Mouse (Mus musculus): Measurements from ENCODE around the gene Gcnt2.
"Not testable (repeated sequence)": the region's sequence is repeated elsewhere in the genome, so short reads cannot be mapped to it uniquely, and the experiment has no call there.

Gcnt2 gene

DNA sequence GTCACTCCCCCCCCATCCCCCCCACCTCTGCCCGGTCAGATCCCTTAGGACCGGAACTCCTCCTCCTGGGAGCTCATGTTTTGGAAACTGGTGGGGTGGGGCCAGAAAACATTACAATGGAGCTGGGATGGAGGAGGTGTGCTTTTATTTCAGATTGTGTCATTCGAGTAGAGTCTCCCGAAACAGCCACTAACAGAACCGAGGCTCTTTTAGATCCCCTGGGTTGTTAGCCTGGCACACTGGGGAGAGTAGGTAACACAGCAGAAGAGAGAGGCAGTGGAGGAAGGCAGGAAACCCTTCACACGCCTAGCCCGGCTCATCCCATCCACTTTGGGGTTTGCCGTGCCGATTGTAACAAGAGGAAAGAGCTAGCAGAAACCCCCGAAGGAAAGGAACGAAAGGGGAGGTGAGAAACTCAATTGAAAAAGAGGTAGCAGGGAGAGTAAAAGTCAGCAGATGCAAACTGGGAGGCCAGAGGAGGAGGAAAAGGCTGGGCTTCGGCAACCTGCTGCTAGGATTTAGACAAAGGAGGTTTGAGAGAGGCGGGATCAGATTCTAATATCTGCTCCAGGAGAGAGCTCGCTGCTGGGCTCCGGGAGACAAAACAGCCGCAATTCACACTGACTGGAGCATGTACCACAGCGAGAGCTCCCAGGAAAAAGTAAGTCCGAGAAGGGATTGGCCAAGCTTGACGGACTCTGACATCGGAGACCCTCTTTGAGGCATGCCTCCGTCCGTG, 27.3 kb downstream of the Gcnt2 start:
- DNase-seq (ENCODE audit: low read depth, low spot score): no peak
- Histone ChIP-seq H3K27me3 (ENCODE audit: control insufficient read depth, insufficient read depth, low read length, poor library complexity, severe bottlenecking) (no peaks in the 10 kb centered on the region; the same call in 1 of the 2 replicates), H3K36me3 (ENCODE audit: control insufficient read depth, insufficient read depth, low read length, poor library complexity, severe bottlenecking) (no peaks in the 10 kb centered on the region)

DNA sequence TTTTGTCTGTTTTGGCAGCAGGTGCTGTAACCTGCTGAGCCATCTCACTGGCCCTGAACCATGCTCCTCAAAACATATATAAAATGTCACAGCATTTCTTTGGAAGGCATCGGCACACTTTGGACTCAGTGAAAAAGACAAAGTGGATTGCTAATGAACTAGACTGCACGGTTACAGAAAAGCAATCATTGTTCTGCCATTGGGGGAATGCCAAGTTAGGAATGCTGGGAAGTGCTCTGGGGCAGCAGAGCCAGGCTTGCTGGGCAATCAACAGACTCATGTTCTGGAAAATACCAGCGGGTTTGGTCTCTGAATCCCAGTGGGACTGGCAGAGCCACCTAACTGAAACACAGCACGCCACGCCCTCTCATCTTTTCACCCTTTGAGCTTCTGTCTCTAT, 31.0 kb downstream of the Gcnt2 start:
- H3K36me3 ChIP-seq (ENCODE audit: control insufficient read depth, insufficient read depth, low read length, poor library complexity, severe bottlenecking): no peaks in the 10 kb centered on the region
- no peaks in the 10 kb centered on the region; the same call in 1 of the 2 replicates for H3K27me3 ChIP-seq (ENCODE audit: control insufficient read depth, insufficient read depth, low read length, poor library complexity, severe bottlenecking)
- DNase-seq (ENCODE audit: low read depth, low spot score): no peak

DNA sequence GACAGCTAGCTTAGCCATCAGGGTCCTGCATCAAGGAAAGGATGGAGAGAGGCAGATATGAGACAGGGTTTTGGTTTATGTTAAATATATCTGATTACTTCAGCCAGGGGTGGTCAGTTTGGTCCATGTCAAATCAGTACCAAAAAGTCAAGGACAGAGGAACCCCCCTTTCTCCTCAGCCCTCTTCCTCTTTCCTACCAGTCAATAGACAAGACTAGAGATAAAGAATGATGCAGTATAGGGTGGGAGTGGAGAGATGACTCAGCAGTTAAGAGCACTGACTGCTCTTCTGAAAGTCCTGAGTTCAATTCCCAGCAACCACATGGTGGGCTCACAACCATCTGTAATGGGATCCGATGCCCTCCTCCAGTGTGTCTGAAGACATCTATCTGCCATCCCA, 31.8 kb downstream of the Gcnt2 start:
- not testable (repeated sequence) for H3K27me3 ChIP-seq (ENCODE audit: control insufficient read depth, insufficient read depth, low read length, poor library complexity, severe bottlenecking)

DNA sequence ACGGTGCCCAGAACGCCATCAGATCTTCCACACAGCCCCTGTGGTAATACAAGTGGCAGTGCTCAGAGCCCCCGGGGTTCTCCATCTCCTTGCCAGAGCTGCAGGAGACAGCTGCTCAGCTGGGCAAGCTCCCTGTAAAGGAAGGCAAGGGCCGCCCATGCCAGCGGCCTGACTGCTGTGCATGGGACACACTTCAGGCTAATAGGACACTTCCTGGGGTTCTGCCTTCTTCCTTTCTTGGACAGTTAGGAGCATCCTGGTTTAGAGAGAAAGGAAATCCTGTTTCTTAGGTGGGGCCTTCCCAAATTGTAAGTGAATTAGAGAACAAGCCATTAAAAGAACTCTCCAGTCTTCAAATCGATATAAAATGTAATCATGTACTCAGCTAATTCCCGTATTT, 32.5 kb downstream of the Gcnt2 start:
- no peaks in the 10 kb centered on the region for H3K36me3 ChIP-seq (ENCODE audit: control insufficient read depth, insufficient read depth, low read length, poor library complexity, severe bottlenecking)
- H3K27me3 ChIP-seq (ENCODE audit: control insufficient read depth, insufficient read depth, low read length, poor library complexity, severe bottlenecking): no peaks in the 10 kb centered on the region; the same call in 1 of the 2 replicates
- no peak for DNase-seq (ENCODE audit: low read depth, low spot score)

More for the DNA sequence above, 31.8 kb downstream of the Gcnt2 start:
- DNase-seq (ENCODE audit: low read depth, low spot score); H3K36me3 ChIP-seq (ENCODE audit: control insufficient read depth, insufficient read depth, low read length, poor library complexity, severe bottlenecking): not testable (repeated sequence)

DNA sequence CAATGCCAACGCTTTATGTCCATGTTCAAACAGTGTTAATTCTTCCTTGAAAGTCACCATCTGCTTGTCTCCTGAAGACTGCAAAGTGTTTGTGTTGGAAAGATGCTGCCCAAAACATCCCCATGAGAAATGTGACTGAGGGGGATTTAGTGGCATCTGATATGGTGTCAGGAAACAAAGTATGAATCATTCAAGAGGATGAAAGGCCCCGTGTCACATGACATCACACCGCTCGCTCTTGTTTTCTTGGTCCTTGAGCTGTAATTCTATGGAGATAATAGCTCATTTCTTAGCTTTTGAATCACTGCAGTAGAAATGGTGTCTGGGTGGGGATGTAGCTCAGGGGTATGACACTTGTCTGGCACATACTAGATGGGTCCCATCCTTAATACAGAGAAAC, 33.0 kb downstream of the Gcnt2 start:
- no peaks in the 10 kb centered on the region for H3K36me3 ChIP-seq (ENCODE audit: control insufficient read depth, insufficient read depth, low read length, poor library complexity, severe bottlenecking)
- no peak for DNase-seq (ENCODE audit: low read depth, low spot score)
- H3K27me3 ChIP-seq (ENCODE audit: control insufficient read depth, insufficient read depth, low read length, poor library complexity, severe bottlenecking): no peaks in the 10 kb centered on the region; the same call in 1 of the 2 replicates

DNA sequence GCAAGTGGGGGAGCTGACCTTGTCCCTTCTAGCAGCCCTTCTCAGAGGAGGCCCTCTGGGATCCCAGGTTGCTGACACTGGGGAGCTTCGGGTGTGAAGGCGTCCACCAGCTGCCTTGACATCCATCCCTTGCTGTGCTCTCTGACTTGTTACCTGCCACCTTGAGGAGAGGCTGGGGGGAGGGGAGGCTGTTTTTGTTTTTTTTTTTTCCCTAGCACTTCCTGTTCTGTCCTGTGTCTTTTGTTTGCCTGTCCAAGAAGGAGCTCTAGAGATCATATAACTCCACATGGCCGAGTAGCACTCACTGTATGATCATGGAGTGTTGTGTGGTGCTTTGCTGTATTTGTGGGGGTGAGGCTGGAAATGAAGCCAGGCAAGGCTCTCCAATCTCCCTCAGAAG, 34.0 kb downstream of the Gcnt2 start:
- DNase-seq (ENCODE audit: low read depth, low spot score): no peak
- Histone ChIP-seq H3K36me3 (ENCODE audit: control insufficient read depth, insufficient read depth, low read length, poor library complexity, severe bottlenecking) (no peaks in the 10 kb centered on the region), H3K27me3 (ENCODE audit: control insufficient read depth, insufficient read depth, low read length, poor library complexity, severe bottlenecking) (no peaks in the 10 kb centered on the region)

DNA sequence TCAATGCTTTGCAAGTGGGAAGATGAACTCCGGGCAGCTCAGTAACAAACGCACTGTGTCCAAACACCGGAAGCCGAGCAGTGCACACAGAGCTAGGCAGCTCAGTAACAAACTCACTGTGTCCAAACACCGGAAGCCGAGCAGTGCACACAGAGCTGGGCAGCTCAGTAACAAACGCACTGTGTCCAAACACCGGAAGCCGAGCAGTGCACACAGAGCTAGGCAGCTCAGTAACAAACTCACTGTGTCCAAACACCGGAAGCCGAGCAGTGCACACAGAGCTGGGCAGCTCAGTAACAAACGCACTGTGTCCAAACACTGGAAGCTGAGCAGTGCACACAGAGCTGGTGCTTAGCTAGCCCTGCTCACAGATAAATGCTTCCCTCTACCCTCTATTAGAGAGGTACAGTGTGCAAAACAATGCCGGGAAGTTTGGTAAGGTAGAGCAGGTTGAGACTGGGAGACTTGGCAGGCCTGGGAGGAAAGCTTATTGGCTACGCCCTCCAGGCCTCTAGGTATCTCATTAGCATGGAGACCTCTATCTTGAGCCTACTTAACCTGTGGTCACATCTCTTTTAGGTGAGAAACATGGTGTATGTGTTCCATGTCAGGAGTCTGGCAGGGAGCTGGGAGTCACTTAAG, 38.6 kb downstream of the Gcnt2 start:
- DNase-seq (ENCODE audit: low read depth, low spot score); H3K36me3 ChIP-seq (ENCODE audit: control insufficient read depth, insufficient read depth, low read length, poor library complexity, severe bottlenecking); H3K27me3 ChIP-seq (ENCODE audit: control insufficient read depth, insufficient read depth, low read length, poor library complexity, severe bottlenecking): not testable (repeated sequence)

DNA sequence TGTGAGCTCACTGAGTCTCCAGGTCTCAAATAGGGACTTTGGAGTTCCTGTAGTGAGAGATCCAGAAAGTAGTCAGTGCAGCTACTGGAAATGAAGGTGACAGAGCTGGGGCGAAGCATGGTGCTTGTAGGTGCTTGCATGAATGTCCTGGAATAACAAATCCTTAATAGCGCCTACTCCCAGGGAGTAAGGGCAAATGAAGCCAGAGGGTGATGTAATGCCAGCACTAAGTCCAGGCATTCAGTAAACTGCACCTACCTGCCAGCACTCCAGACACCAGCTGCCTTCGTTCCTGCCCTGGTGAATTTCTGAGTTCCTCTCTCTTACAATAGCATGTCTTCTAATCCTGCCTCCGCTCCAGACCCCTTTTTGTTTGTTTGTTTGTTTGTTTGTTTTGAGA, 39.1 kb downstream of the Gcnt2 start:
- no peak for DNase-seq (ENCODE audit: low read depth, low spot score)
- H3K27me3 ChIP-seq (ENCODE audit: control insufficient read depth, insufficient read depth, low read length, poor library complexity, severe bottlenecking): no peaks in the 10 kb centered on the region
- no peaks in the 10 kb centered on the region for H3K36me3 ChIP-seq (ENCODE audit: control insufficient read depth, insufficient read depth, low read length, poor library complexity, severe bottlenecking)

DNA sequence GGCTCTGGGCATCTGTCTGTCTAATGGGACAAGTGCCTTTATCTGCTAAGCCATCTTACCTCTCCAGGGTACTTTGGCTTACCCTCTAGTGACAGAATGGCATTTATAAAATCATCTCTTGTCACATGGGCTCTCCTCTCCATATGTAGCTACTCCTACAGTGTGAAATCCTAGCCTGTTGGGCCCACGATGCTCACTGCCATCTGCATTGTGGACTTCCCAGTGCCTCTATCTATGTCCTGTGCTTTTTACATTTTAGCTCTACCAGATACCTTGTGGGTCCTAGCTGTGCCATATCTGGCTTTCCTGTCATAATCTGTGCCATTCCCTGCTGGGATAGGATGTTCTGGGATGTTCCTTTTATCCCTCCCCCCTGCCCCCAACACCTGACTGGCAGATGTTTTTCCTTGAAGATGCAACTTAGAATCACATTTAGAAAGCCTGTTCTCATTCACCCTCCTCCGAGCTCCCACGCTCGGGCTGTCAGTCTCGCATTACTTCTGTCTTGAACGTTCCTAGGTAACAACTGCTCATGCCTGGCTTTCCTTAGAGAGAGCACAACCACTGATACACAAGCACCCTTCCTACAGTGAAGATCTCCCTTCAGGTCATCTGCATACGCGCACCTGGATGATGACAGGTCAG, 39.9 kb downstream of the Gcnt2 start:
- no peak for DNase-seq (ENCODE audit: low read depth, low spot score)
- no peaks in the 10 kb centered on the region for H3K36me3 ChIP-seq (ENCODE audit: control insufficient read depth, insufficient read depth, low read length, poor library complexity, severe bottlenecking)
- no peaks in the 10 kb centered on the region for H3K27me3 ChIP-seq (ENCODE audit: control insufficient read depth, insufficient read depth, low read length, poor library complexity, severe bottlenecking)

DNA sequence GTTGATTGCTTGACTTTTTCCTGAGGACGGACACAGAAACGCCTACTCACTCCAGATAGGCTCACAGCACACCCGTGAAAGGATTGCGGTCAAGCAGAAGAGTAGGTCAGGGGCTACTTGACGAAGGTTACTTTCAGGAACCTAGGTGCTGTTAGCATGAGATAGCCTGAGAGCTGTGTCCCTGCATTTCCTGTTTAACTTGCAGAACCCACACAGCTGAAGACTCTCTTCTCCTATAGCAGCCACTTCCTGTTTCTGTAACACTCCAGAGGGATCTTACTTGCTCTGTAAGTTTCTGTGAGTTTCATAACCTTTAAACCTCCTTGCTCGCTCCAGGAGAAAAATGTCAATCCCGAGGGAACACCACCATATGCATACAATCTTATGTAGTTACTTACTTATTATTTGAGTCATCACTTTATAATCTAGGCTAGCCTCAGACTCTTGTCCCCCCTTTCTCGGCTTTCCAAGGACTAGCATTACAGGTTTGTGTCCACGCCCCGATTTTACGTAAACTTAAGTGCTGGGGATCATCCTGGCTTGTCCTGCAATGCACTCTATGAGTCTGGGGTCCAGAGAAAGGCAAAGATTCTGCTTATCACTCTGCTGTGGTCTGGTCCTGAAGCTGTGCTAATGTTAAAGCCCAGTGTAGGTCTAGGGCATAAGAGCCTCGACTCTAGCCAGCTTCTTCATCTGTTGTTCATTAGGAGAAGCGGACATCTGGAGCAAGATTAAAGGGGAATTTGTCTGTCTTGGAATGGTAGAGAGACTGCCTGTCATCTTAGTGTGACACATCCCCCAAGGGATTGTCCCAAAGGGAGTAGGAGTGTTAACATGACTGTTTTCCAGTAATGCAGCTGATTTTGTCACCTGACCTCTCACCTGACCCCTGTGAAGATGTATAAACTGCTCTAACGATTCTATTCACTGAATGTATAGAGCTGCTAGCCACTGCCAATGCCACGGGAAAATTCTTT, 40.7 kb downstream of the Gcnt2 start:
- no peaks in the 10 kb centered on the region for H3K27me3 ChIP-seq (ENCODE audit: control insufficient read depth, insufficient read depth, low read length, poor library complexity, severe bottlenecking)
- no peaks in the 10 kb centered on the region for H3K36me3 ChIP-seq (ENCODE audit: control insufficient read depth, insufficient read depth, low read length, poor library complexity, severe bottlenecking)
- DNase-seq (ENCODE audit: low read depth, low spot score): no peak

DNA sequence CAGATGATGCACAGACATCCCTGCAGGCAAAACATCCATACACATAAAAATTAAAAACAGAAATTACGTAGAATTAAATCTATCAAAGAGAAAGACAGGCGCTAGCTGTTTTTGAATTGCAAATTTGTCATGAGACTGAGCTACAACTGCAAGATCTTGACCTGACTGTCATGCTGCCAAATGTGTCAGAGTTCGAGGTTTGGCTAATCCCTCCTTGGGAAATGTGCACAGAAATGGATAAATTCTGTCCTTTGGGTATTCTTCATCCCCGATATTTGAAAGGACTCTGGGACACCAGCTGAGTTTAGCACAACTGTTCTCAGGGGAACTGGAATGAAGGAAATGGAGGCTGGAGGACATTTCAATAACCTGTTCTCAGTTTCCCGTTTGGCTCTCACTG, 41.7 kb downstream of the Gcnt2 start:
- no peak for DNase-seq (ENCODE audit: low read depth, low spot score)

DNA sequence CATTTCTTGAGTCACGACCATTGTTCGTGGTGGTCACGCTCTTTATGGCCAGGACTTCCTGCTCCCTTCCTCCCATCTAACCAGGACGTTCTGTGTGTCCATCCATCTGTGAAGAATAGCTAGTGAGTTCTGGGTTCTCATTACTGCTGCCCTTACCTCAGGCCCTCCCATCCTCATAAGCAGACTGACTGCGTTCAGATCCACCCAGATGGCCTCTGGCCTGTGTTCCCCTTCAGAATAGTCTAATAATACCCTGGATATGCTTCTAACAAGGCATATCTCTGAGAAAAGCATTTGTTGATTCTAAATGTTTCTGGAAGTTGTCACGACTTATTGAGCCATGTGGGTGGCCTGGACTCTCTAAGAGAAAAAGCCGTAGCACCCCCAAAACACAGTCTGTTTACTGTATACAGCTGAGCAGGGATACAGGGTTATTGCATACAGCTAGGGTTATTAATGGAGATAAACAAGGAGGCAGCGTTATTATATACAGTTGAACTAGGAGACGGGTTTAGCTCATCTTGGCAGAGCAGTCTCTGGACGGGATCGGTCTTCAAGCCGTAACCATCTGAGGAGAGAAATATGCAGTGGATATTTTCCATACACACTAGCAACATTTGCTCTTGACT, 42.4 kb downstream of the Gcnt2 start:
- no peaks in the 10 kb centered on the region for H3K27me3 ChIP-seq (ENCODE audit: control insufficient read depth, insufficient read depth, low read length, poor library complexity, severe bottlenecking)
- no peak for DNase-seq (ENCODE audit: low read depth, low spot score)

More for the DNA sequence above, 41.7 kb downstream of the Gcnt2 start:
- H3K27me3 ChIP-seq (ENCODE audit: control insufficient read depth, insufficient read depth, low read length, poor library complexity, severe bottlenecking): no peaks in the 10 kb centered on the region
- H3K36me3 ChIP-seq (ENCODE audit: control insufficient read depth, insufficient read depth, low read length, poor library complexity, severe bottlenecking): no peaks in the 10 kb centered on the region

DNA sequence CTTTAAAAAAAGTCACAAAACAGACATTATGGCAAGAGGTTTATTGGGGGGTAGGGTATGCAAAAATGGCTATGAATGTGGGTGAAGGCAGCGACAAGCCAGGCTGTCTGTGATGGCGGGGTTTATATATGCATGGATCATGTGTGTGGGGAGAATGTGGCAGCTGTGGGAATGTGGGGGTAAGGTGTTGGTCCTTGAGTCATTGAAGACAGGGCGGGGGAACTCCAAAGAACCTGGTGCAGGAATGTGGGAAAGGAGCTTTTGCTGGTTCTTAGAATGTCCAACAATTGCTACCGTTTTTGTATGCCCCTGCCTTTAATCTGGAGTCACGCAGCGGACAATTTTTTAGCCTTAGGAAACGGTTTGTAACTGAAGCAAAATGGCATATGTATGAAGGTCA, 44.5 kb downstream of the Gcnt2 start:
- Histone ChIP-seq H3K36me3 (ENCODE audit: control insufficient read depth, insufficient read depth, low read length, poor library complexity, severe bottlenecking) (no peaks in the 10 kb centered on the region), H3K27me3 (ENCODE audit: control insufficient read depth, insufficient read depth, low read length, poor library complexity, severe bottlenecking) (no peaks in the 10 kb centered on the region)
- no peak for DNase-seq (ENCODE audit: low read depth, low spot score)

More for the DNA sequence above, 42.4 kb downstream of the Gcnt2 start:
- H3K36me3 ChIP-seq (ENCODE audit: control insufficient read depth, insufficient read depth, low read length, poor library complexity, severe bottlenecking): no peaks in the 10 kb centered on the region

DNA sequence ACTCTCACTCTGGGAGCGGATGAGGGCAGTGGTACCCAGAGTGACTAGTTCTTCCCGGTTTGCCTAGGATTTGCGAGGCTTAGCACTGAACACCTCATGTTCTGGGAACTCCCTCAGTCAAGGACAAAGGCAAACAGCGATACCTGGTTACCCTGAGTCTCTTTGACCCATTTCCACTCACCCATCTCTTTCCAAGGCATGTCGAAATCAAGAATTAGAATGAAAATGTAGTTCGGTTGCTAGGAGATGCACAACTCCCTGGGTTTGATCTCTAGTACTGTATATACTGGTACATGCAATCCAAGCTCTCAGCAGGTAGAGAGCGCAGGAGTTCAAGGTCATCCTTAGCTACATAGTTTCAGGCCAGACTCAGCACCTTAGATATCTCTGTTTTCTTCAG, 47.0 kb downstream of the Gcnt2 start:
- no peak for DNase-seq (ENCODE audit: low read depth, low spot score)

More for the DNA sequence above, 47.0 kb downstream of the Gcnt2 start:
- Histone ChIP-seq H3K27me3 (ENCODE audit: control insufficient read depth, insufficient read depth, low read length, poor library complexity, severe bottlenecking) (no peaks in the 10 kb centered on the region), H3K36me3 (ENCODE audit: control insufficient read depth, insufficient read depth, low read length, poor library complexity, severe bottlenecking) (no peaks in the 10 kb centered on the region)
